Mouse (Mus musculus): ENCODE data around the gene Gnb2. TPM values are rescaled to one million over a fixed set of nuclear protein-coding genes. Genes with fewer than 3 reads are reported as not detected.

Gene Gnb2
- total RNA-seq, 2 experiments from 2014 or later, result 517 to 525 TPM

- no peak for DNase-seq (ENCODE audit: low spot score in 2 of 2)
Observed at GRCm38 (mm10) chr5:137541768-137542540, 8.6 kb upstream of the Gnb2 start.

- DNase-seq (ENCODE audit: low spot score in 2 of 2), result no peak
Observed at GRCm38 (mm10) chr5:137540991-137541390, 7.7 kb upstream of the Gnb2 start.

GRCm38 (mm10) chr5:137539291-137539801, 6.0 kb upstream of the Gnb2 start:
- no peak for DNase-seq (ENCODE audit: low spot score in 2 of 2)

- no peak for DNase-seq (ENCODE audit: low spot score in 2 of 2)
Observed at GRCm38 (mm10) chr5:137537461-137537860, 4.2 kb upstream of the Gnb2 start.

- DNase-seq (ENCODE audit: low spot score in 2 of 2), result peak in 1 of 2 experiments; percentile 6
Observed at GRCm38 (mm10) chr5:137535318-137535717, 2.0 kb upstream of the Gnb2 start.

- peak in 1 of 2 experiments; percentile 16 for DNase-seq (ENCODE audit: low spot score in 2 of 2)
Observed at GRCm38 (mm10) chr5:137534762-137535161, 1.5 kb upstream of the Gnb2 start.

GRCm38 (mm10) chr5:137532808-137533116, 548 bp downstream of the Gnb2 start:
- no peak for DNase-seq (ENCODE audit: low spot score in 2 of 2)

- DNase-seq (ENCODE audit: low spot score in 2 of 2), result no peak
Observed at GRCm38 (mm10) chr5:137532131-137532807, 1.0 kb downstream of the Gnb2 start.

- peak; percentile 62 to 66 for DNase-seq (ENCODE audit: low spot score in 2 of 2)
Observed at GRCm38 (mm10) chr5:137531414-137532130, 1.7 kb downstream of the Gnb2 start.

- DNase-seq (ENCODE audit: low spot score in 2 of 2), result peak; percentile 47 to 67
Observed at GRCm38 (mm10) chr5:137530588-137531413, 2.5 kb downstream of the Gnb2 start.

GRCm38 (mm10) chr5:137530075-137530474, 3.2 kb downstream of the Gnb2 start:
- DNase-seq (ENCODE audit: low spot score in 2 of 2), result no peak

- no peak for DNase-seq (ENCODE audit: low spot score in 2 of 2)
Observed at GRCm38 (mm10) chr5:137529221-137529995, 3.9 kb downstream of the Gnb2 start.

GRCm38 (mm10) chr5:137528247-137528968, 4.9 kb downstream of the Gnb2 start:
- DNase-seq (ENCODE audit: low spot score in 2 of 2), result no peak

- DNase-seq (ENCODE audit: low spot score in 2 of 2), result no peak
Observed at GRCm38 (mm10) chr5:137527413-137527812, 5.9 kb downstream of the Gnb2 start.

- DNase-seq (ENCODE audit: low spot score in 2 of 2), result no peak
Observed at GRCm38 (mm10) chr5:137526192-137526936, 6.9 kb downstream of the Gnb2 start.

GRCm38 (mm10) chr5:137525511-137525910, 7.8 kb downstream of the Gnb2 start:
- no peak for DNase-seq (ENCODE audit: low spot score in 2 of 2)

GRCm38 (mm10) chr5:137524671-137525070, 8.6 kb downstream of the Gnb2 start:
- no peak for DNase-seq (ENCODE audit: low spot score in 2 of 2)

GRCm38 (mm10) chr5:137524251-137524515, 9.1 kb downstream of the Gnb2 start:
- DNase-seq (ENCODE audit: low spot score in 2 of 2), result no peak
